Mouse (Mus musculus) neutrophil, adult 5-6 weeks (primary cell): Measurements from ENCODE around the gene Lrp10. TPM values are rescaled to one million over a fixed set of nuclear protein-coding genes. Genes with fewer than 3 reads are reported as not detected.
A peak's percentile ranks its signal among the peaks of the same experiment; 100 is the strongest.

ENCODE experiments used
- ATAC-seq: fragments of 151-379, 151-347 bp; 2 replicates; pipeline ENCODE4 v1.8.0; 2017; ENCODE audit warnings: mild to moderate bottlenecking, moderate TSS enrichment; ENCODE audit not compliant: insufficient number of reproducible peaks, poor library complexity, low FRiP score, severe bottlenecking; ENCODE audit errors: extremely low read depth
- total RNA-seq: library from RNA; stranded (forward); fragments of 200-1000 nt; gene quantifications from 2 replicates; pipeline ENCODE4 v1.2.3, GENCODE M21; 2017

Gene Lrp10
- total RNA-seq, 1 experiment from 2014 or later, result 69.1 TPM

DNA sequence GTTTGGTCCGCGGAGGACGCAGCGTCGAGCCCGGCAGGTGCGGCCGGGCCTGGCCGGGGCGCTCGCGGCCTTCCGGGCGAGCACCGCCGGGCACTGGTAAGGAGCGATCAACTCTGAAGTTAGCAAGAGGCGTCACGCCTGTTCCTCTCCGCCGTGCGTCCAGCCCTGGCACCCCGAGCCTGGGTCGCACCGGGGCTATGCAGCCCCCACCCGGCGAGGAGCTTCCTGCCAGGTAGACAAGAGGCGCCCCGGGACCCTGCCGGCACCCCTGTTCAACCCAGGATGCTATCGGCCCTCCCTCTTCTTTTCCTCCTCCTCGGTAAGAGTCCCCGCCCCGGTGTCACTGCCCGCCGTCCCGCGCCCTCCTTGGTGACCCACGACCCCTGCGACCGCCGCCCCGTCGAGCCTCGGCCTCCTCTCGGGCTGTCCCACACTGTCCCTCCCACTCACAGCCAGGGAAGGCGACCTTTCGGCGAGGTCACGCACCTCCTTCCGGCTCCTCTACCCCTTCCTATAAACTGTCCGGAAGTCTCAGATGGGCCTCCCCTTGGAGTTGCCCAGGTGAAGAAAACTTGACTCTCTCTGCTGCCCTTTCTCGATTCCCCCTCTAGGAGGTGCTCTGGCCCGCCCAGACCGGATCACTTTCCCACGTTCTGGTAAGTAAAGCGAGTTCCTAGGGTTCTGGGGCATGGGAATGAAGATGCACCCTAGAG, 512 bp downstream of the Lrp10 start:
- ATAC-seq, result peak; percentile 74

DNA sequence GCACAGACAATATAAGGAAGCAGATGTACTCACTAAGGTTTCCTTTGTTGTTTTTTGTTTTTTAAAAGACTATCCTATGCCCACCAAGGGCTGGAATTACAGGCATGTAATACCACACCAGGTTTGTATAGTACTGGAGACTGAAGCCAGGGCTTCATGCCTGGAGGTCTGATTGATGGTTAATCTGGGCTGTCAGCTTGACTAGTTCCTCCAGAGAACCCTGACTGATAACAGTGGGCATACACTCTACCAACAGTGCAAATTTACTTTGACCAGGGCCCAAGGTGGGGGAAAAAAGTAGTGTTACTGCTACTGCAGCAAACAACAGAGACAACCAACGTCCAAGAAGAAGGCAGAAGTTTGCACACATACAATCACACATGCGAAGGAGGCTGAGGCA, 7.5 kb downstream of the Lrp10 start:
- no peak for ATAC-seq

DNA sequence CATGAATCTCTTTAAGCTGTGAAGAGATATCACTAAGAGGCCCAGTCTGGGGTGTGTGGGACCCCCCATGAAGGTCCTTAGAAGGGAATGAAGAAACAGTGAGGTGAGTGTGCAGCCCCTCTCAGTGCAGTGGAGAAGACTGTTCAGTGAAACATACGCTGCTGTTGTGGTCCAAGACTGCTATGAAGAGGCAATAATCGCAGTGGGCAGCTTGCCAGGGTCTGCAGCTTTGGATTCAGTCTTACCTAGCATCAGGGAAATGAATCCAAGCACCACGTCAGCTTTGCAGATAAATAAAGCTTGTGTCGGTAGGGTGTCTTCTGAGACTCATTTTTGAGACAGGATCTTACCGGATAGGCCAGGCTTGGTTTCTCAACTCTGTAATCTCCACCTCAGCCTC, 8.7 kb downstream of the Lrp10 start:
- ATAC-seq, result no peak

DNA sequence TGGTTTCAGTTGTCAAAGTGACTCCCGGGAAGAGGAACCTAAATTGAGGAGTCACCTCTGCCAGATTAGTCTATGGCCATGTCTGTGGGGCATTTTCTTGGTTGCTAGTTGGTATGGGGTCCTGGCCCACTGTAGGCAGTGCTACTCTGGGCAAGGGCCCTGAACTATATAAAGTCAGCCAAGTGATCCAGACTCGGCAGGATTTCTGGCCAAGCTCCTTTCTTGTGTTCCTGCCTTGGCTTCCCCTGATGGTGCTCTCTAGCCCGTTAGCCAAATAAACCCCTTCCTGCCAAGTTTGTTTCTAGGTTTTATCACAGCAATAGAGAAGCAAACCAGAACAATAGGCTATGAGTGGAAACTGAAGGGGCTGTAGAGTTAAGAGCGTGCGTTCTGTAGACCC, 10.8 kb downstream of the Lrp10 start:
- ATAC-seq, result no peak

DNA sequence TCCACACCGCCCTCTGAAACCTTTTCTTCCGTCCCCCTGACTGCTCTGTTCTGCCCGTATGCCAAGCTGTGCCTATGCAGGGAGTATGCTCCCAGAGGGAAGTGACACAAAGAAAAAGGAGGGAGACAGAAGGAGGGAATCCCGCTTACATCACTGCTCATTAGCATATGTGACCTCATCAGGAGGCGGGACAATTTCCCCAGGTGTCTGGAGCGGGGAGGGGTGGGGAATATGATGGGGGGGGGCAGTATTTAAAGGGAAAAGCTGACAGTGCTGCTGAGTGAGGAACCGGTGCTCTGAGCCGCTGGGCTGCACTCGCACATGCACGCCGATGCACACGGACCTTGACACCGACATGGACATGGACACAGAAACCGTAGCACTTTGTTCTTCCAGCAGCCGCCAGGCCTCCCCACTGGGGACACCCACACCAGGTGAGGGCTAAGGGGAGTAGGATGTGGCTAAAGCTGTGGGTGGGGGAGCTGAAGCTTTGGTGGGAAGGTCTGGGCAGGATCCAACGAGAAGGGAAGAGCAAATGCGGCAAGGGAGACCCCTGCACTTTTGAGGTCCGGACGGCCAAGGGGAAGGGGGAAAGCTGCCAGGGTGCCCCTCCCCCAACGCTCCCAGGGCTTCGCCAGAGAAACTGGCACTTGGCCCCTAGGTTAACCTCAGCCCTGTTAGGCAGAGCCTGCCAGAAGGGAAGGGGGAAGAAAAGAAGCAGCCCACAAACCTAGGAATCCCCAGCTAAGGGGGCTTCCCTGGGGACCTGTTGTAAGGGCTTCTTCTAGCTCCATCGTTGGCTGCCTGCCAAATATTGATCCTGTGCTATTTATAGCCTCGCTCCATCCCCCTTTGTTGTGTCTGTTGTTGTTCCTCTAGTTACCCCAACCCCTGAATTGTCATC, 12.3 kb downstream of the Lrp10 start, which contains the start of gene Rem2:
Rem2 (plus strand) TSS at position 160 of the 904 bp plus-strand sequence.
- no peak for ATAC-seq

DNA sequence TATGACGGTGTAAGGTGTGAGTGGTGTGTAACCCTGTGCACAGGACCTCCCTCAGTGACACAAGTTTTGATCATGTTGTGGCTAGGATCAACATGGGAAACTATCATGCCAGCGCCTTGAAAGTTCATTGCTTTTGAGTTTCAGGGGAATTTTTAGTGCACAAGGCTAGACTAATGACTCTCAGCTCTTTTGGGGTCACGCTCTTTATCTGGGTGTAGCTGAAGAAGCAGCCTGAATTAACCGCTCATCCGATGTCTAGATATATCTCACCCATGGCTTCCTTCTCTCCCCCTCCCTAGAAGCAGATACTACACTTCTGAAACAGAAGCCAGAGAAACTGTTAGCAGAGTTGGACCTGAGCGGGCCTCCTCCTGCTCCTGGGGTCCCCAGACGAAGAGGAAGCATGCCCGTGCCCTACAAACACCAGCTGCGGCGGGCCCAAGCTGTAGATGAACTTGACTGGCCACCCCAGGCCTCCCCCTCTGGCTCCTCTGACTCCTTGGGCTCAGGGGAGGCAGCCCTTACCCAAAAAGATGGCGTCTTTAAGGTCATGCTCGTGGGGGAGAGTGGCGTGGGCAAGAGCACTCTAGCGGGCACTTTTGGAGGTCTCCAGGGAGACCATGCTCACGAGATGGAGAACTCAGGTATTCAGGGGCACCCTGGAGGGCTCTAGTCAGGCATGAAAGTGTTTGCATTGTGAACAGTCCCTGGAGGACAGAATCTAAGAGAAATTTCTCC, 13.4 kb downstream of the Lrp10 start:
- ATAC-seq, result no peak

DNA sequence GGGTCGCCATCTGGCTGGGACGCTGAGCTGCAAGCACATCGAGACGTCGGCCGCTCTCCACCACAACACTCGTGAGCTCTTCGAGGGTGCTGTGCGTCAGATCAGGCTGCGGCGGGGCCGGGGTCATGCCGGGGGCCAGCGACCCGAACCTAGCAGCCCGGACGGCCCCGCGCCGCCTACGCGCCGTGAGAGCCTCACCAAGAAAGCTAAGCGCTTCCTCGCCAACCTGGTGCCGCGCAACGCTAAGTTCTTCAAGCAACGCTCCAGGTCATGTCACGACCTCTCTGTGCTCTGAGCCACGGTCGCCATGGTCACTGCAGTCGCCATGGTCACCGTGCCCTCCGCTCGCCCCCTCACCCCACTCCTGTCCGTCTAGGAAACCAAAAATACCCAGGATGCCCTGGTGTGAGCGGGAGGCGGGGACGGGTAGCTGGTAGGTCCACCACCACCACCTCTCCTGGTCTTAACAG, 15.5 kb downstream of the Lrp10 start:
- ATAC-seq, result no peak

DNA sequence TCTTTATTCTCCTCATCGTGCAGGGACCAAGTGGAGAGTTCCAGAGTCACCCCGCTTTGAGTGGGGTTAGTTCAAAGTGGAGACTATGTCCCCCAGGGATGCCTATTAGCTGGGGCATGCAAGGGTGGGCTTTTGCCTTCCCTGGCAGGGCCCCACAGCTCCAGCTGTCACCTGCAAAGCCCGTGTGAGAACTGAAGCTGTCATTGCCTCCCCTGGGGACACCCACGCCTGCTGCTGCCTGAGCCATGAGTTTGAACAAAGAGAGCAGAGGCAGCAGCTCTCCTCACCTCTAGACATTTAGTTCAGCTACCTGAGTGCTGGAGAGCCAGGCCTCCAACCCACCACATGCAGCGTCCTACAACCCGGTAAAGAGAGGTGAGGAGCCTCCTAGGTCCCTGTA, 16.7 kb downstream of the Lrp10 start:
- no peak for ATAC-seq

DNA sequence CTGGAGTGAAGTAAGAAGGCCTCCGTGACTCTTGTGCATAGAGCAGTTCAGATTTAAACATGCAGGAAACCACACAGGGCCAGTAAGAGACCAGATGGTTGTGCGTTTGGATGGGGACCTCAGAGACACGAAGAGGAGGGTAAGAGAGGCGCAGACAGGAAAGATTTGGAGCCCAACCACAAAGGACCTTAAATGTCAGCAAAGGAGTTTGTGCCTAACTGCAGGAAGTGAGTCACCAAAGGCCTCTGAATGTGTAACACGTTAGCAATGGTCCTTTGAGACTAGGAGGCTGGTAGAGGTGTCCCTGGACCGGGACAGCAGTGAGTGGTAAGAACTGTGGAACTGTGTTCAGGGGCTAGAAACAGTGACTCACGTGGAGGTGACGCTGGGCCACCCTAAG, 17.5 kb downstream of the Lrp10 start:
- ATAC-seq, result no peak

DNA sequence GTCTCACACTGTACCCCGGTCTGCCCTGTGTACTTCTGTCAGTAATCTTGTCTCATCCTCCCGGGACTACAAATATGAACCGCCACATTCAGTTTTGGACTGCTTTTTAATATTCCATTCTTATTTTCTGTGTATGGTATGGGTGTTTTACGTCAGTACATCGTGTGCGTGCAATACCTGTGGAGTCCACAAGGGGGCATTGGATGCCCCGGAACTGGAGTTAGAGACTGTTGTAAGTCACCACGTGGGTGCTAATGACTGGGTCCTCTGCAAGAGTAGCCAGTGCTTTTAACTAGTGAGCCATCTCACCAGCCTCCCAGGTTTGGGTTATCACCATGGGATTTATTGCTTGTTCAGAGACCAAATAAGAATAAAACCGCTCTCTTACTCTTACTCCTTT, 18.6 kb downstream of the Lrp10 start:
- ATAC-seq, result peak; percentile 73

DNA sequence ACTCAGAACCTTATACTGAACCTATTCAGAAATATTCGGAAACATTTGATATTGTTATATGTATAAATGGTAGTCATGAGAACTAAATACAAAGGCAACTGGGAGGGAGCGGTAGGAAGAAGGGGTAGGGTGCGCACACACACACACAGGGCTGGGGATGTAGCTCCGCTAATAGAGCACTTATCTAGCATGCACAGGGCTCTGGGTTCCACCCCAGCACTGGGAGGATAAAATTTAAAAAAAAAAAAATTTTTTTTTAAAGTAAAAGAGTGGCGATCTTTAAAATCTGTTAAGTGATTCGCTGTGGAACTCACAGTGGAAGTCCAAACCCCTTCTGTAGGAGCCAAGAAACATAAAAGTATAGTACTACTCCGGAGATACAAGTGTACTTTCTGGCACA, 22.0 kb downstream of the Lrp10 start:
- ATAC-seq, result no peak

DNA sequence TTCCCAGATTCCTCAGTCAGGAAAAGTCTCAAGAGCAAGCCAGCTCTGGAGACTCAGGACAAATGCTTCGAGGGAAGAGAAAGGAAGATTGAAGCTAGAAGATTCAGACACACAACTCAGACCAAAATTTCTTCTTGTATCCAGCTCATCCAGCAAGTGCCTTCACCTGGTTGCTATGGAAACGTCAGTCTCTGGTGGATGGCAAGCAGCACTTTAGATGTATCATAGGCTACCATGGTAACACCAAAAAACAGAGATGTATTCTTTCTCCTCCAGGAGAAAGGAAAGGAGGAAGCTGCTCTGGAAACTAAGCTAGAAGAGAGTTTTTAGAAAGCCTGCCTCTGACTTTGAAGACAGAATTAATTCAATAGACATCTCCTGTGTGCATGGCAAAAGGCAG, 23.8 kb downstream of the Lrp10 start:
- ATAC-seq, result no peak

DNA sequence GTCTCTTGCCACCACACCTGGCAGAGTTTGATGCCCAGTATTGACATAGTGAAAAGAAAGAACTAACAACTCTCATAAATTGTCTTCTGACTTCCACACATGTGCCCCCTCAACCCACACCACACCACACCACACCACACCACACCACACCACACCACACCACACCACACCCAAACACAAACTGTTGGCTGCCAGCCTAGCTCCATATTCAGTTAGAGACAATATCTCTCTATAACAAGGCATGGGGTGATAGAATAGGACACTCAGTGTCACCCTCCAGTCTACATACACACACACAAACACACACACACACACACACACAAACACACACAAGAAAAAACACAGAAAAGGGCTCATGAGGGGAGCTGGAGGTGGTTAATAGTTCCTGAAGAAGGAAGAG, 24.4 kb downstream of the Lrp10 start:
- no peak for ATAC-seq

DNA sequence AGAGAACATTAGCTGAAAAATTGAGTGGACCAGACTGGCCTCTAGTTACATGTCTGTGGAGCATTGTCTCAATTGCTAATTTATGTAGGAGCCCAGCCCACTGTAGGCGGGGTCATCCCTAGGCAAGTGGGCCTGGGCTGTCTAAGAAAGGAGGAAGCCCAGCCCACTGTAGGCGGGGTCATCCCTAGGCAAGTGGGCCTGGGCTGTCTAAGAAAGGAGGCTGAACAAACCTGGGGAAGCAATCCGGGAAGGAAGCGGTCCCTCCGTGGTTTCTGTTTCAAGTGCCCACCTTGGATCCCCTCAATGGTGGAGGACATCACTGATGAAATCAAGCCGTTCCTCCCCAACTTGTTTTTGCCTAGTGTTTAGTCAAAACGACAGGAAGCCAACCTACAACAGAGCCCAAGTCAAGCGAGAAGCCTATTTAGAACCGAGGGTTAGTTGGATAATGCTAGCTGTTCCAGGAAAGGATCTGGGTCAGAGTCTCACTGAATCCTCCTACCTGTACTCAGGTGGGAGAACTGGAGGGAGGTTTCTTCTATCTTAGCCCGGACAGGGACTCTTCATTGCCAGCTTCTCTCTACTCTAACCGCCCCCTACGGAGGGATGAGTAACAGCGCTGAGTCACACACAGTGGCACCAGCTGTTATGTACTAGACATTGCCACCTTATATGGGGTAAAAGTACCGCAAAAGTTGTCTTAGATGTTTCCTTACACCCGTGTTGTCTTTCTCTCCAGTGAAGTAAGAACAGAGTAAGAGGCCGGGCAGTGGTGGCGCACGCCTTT, 28.6 kb downstream of the Lrp10 start:
- ATAC-seq, result peak; percentile 41; the same call in 1 of the 2 replicates

DNA sequence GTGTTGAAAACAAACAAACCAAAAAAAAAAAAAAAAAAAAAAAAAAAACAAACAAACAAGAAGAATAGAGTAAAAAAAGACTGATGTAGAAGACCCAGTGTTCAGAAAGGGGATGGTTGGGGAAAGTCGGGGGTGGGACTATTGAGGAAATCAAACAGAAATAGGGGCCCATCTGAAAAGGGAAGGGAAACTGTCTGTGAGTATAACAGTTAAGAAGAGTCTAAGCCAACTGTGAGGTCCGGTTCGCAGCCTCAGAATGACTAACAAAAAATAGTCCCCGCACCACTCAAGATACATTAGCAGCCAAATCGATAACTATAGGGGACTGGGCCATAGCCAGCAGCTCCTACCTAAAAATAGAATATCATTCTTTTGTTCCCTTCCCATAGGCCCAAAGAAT, 29.3 kb downstream of the Lrp10 start:
- ATAC-seq, result no peak

DNA sequence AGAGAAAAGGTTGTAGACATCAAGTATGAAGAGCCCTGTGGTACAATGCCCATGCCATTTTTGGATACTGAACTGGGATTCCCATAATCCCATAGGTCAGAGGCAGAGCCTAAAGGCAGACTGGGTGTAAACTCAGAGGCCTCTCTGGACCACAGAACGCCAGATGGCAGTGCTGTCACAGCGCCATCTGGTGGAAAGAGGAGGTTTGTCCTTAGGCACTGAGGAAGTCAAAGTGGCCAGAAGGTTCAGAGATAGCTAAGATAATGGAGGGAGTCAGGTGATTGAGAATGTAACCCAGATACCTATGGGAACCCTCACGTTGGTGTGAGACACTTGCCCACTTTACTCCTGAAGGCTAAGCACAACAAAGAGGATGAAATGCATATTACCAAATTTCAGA, 30.3 kb downstream of the Lrp10 start:
- ATAC-seq, result peak; percentile 91

DNA sequence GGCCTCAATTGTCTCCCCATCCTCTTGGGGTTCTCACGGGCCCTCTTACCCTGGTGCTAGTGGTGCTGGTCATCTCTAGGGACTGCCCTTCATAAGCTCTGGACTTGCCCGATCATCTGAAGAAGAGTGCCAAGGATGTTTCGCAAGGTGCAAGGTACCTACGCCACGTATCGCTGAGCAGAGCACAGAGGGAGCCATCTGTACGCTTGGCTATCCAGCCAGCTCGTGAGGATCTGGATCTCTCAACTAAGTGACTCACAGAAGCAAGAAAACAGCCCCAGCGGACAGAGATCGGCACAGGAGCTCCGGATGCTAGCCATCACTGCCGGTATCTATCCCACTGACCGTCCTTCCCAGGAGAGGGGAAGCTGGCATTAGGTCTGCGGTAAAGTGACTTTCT, 32.8 kb downstream of the Lrp10 start:
- ATAC-seq, result no peak

DNA sequence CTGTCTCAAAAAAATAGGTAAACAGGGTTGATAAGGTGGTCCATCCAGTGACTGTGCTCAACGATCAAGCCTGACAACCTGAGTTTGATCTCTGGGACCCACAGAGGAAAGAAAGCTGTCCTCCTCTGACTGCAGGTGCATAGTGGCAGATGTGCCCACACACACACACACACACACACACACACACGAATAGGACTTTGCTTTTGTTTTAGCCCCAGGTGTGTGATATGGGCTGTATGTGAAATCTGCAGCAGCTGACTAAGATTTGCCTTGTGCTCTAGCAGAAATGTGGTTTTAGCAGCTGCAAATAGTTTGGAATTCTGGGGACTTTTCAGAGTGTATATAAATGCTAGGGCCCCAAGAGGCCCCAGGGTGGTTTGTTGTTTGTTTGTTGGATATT, 35.4 kb downstream of the Lrp10 start:
- ATAC-seq, result no peak

DNA sequence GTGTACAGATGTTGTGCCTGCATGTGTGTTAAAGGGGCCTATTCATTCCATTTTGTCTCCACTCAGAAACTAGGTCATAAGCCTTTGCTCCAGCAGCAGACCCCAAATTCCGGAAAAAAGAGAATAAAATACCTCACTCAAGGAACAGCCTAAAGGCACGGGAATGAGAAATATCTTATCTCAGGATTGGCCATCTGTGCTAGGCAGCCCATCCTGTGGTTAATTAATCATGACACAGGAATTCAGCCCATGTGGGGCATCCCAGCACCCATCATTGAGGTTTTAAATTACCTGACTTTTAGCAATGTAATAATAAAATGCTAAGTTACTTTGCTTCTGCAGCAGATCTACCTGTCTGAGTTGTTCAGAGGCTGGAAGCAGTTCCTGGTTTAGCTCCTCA, 37.4 kb downstream of the Lrp10 start:
- no peak for ATAC-seq
